In genomic region chr13:38634800-38635269, GRCm38 (mm10) we compare ENCODE assay signal across 8 mouse cellular contexts. TPM values are rescaled to one million over a fixed set of nuclear protein-coding genes. Genes with fewer than 3 reads are reported as not detected.
DNase-seq lines count a peak whose midpoint lies in the region; ATAC-seq and TF ChIP-seq lines count a peak whose summit lies in the region.

Gene Bloc1s5 (minus strand): TSS chr13:38635109.

- TF ChIP-seq POLR2A in MEL (IDR thresholded peaks at IDR 0.05; ENCODE audit: control insufficient read depth in 1 of 2, insufficient read depth in 1 of 2, low read depth in 1 of 2, low read length in 2 of 2, poor library complexity in 1 of 2): peak; percentile 77 to 85
- peak; percentile 74 for TF ChIP-seq POLR2A in cerebellum, adult 2 months (IDR thresholded peaks at IDR 0.05; ENCODE audit: borderline replicate concordance, insufficient read depth, low read length)

- ATAC-seq in forebrain, postnatal 0 days: peak; percentile 98
- ATAC-seq in hematopoietic stem cell, adult 5-6 weeks (replicated peaks in 1 of 2; ENCODE audit: insufficient read depth in 1 of 2, low FRiP score in 2 of 2, low TSS enrichment in 1 of 2, low read depth in 1 of 2, poor library complexity in 2 of 2, severe bottlenecking in 2 of 2): peak; percentile 92
- ATAC-seq in lung, embryonic 16.5 days (ENCODE audit: low read depth): peak; percentile 97

- TF ChIP-seq RAD21 in MEL (IDR thresholded peaks at IDR 0.05; ENCODE audit: low read depth, low read length): no peak

- H3K27me3 ChIP-seq in MEL (ENCODE audit: control insufficient read depth in 1 of 2, insufficient read depth in 2 of 2, low read length in 2 of 2): no peaks in the 10 kb centered on the region
- no peaks in the 10 kb centered on the region for H3K27me3 ChIP-seq in cerebellum, adult 2 months (ENCODE audit: control insufficient read depth, insufficient read depth, low read length)
- H3K27me3 ChIP-seq in forebrain, postnatal 0 days (ENCODE audit: insufficient read depth, low read length): no peaks in the 10 kb centered on the region
- H3K27me3 ChIP-seq in lung, embryonic 16.5 days (ENCODE audit: control insufficient read depth, insufficient read depth, low read depth, low read length): no peaks in the 10 kb centered on the region

- under 1% methylated on average over 43 of the region's 44 CpGs for WGBS in cerebellum, adult 2 months
- 1% methylated on average over 44 of the region's 44 CpGs for WGBS in forebrain, postnatal 0 days
- WGBS in lung, embryonic 16.5 days: under 1% methylated on average over 44 of the region's 44 CpGs

- DNase-seq in MEL (ENCODE audit: low read depth, low spot score): peak; percentile 98
- DNase-seq in cerebellum, adult 2 months: peak; percentile 95 to 97
- peak; percentile 98 for DNase-seq in forebrain, postnatal 0 days
- peak; percentile 89 for DNase-seq in layer of hippocampus, adult 9-10 months (ENCODE audit: low spot score)
- DNase-seq in ovary, postnatal 10 days (ENCODE audit: low spot score): peak; percentile 83
- DNase-seq in thymus, postnatal 10 days (ENCODE audit: low spot score in 2 of 2): peak; percentile 89 to 94

- peaks cover 0 to 20% of the 10 kb centered on the region in 2 experiments; a peak in 3 of 4 replicates for H3K36me3 ChIP-seq in MEL (ENCODE audit: control insufficient read depth in 1 of 2, insufficient read depth in 2 of 2, low read length in 2 of 2)
- 0 out of 2 replicates have a peak, but pooled peaks cover 5% of the 10 kb centered on the region for H3K36me3 ChIP-seq in forebrain, postnatal 0 days (ENCODE audit: insufficient read depth)
- no peaks in the 10 kb centered on the region for H3K36me3 ChIP-seq in lung, embryonic 16.5 days (ENCODE audit: control insufficient read depth, insufficient read depth, low read length)

- no peak for TF ChIP-seq CTCF in MEL (IDR thresholded peaks at IDR 0.05 in 2 of 3, conservative IDR thresholded peaks at IDR 0.05 in 1 of 3; ENCODE audit: control insufficient read depth in 1 of 3, insufficient read depth in 1 of 3, low read depth in 2 of 3, low read length in 3 of 3, poor library complexity in 1 of 3, severe bottlenecking in 1 of 3)
- no peak for TF ChIP-seq CTCF in cerebellum, adult 2 months (IDR thresholded peaks at IDR 0.05; ENCODE audit: borderline replicate concordance, insufficient read depth, low read depth, low read length)
- TF ChIP-seq CTCF in forebrain, postnatal 0 days (IDR thresholded peaks at IDR 0.05; ENCODE audit: low read depth): no peak; the same call in 1 of the 2 replicates

- peak in 1 of 2 experiments; percentile 51; a peak in 1 of 4 replicates for TF ChIP-seq EP300 in MEL (IDR thresholded peaks at IDR 0.05; ENCODE audit: low read depth in 1 of 2, low read length in 2 of 2)

- no peaks in the 10 kb centered on the region; the same call in 1 of the 2 replicates for H3K79me2 ChIP-seq in MEL (ENCODE audit: control insufficient read depth, insufficient read depth, low read length, poor library complexity)

- peak within 1 kb of the TSS; percentile 61 to 77 for H3K4me3 ChIP-seq in MEL (ENCODE audit: control insufficient read depth in 1 of 2, insufficient read depth in 1 of 2, low read depth in 2 of 2, low read length in 2 of 2)
- peak within 1 kb of the TSS; percentile 67 for H3K4me3 ChIP-seq in cerebellum, adult 2 months (replicated peaks; ENCODE audit: insufficient read depth, low read depth, low read length)
- peak within 1 kb of the TSS; percentile 88 for H3K4me3 ChIP-seq in forebrain, postnatal 0 days (ENCODE audit: low read depth, low read length)
- H3K4me3 ChIP-seq in lung, embryonic 16.5 days (ENCODE audit: low read length): peak within 1 kb of the TSS; percentile 67

- peak within 1 kb of the TSS; percentile 79 for H3K4me2 ChIP-seq in forebrain, postnatal 0 days (ENCODE audit: low read depth)
- H3K4me2 ChIP-seq in lung, embryonic 16.5 days (ENCODE audit: low read depth, low read length): peak within 1 kb of the TSS; percentile 60

- peak within 1 kb of the TSS; percentile 97 for H3K27ac ChIP-seq in MEL (ENCODE audit: control insufficient read depth, low read depth, low read length)
- peak within 1 kb of the TSS; percentile 46 for H3K27ac ChIP-seq in cerebellum, adult 2 months (ENCODE audit: insufficient read depth, low read length)
- H3K27ac ChIP-seq in forebrain, postnatal 0 days (ENCODE audit: low read depth, low read length): peak within 1 kb of the TSS; percentile 74
- peak within 1 kb of the TSS; percentile 43 for H3K27ac ChIP-seq in lung, embryonic 16.5 days (ENCODE audit: low read length)

- no peaks in the 10 kb centered on the region for H3K9me3 ChIP-seq in MEL (replicated peaks; ENCODE audit: insufficient read depth, low read length)
- no peaks in the 10 kb centered on the region for H3K9me3 ChIP-seq in forebrain, postnatal 0 days (ENCODE audit: low read length)
- no peaks in the 10 kb centered on the region for H3K9me3 ChIP-seq in lung, embryonic 16.5 days (ENCODE audit: control insufficient read depth, low read length)

- H3K9ac ChIP-seq in MEL (ENCODE audit: control insufficient read depth, low read depth, low read length, poor library complexity, severe bottlenecking): peak within 1 kb of the TSS; percentile 81
- peak within 1 kb of the TSS; percentile 77 for H3K9ac ChIP-seq in forebrain, postnatal 0 days
- peak within 1 kb of the TSS; percentile 74 for H3K9ac ChIP-seq in lung, embryonic 16.5 days (ENCODE audit: low read length)

- peaks cover 10 to 17% of the 10 kb centered on the region in 2 experiments for H3K4me1 ChIP-seq in MEL (ENCODE audit: control insufficient read depth in 1 of 2, insufficient read depth in 2 of 2, low read length in 2 of 2)
- peaks cover 3% of the 10 kb centered on the region; the same call in 1 of the 2 replicates for H3K4me1 ChIP-seq in cerebellum, adult 2 months (ENCODE audit: control insufficient read depth, insufficient read depth, low read length)
- H3K4me1 ChIP-seq in forebrain, postnatal 0 days (ENCODE audit: insufficient read depth): no peaks in the 10 kb centered on the region
- H3K4me1 ChIP-seq in lung, embryonic 16.5 days (replicated peaks; ENCODE audit: control insufficient read depth, insufficient read depth, low read length): peaks cover 3% of the 10 kb centered on the region; the same call in 1 of the 2 replicates

TF ChIP-seq in MEL, 35 proteins besides CTCF, POLR2A, EP300 and RAD21 (continues in another document):
- no peak for TF ChIP-seq BHLHE40 (IDR thresholded peaks at IDR 0.05; ENCODE audit: borderline replicate concordance, low read depth, low read length)
- peak; percentile 92; the same call in 1 of the 2 replicates for TF ChIP-seq ZMIZ1 (IDR thresholded peaks at IDR 0.05; ENCODE audit: low read depth, low read length)
- peak; percentile 99 for TF ChIP-seq HCFC1 (IDR thresholded peaks at IDR 0.05; ENCODE audit: low read depth, low read length)
- peak; percentile 96 for TF ChIP-seq SIN3A (IDR thresholded peaks at IDR 0.05; ENCODE audit: low read length)
- peak; percentile 86; the same call in 1 of the 2 replicates for TF ChIP-seq KAT2A (conservative IDR thresholded peaks at IDR 0.05; ENCODE audit: low read depth, low read length)
- 0 out of 2 replicates have a peak, but pooled peaks have one; percentile 51 for TF ChIP-seq UBTF (IDR thresholded peaks at IDR 0.05; ENCODE audit: borderline replicate concordance, insufficient read depth, low read depth, low read length)
- peak; percentile 63; the same call in 1 of the 2 replicates for TF ChIP-seq TBP (IDR thresholded peaks at IDR 0.05; ENCODE audit: low read depth, low read length)
- TF ChIP-seq TCF12 (IDR thresholded peaks at IDR 0.05; ENCODE audit: low read depth, low read length): peak; percentile 46
- peak; percentile 84 for TF ChIP-seq MYB (IDR thresholded peaks at IDR 0.05; ENCODE audit: low read depth, low read length)
- TF ChIP-seq MAX (IDR thresholded peaks at IDR 0.05; ENCODE audit: low read length): peak; percentile 78
- TF ChIP-seq SMC3 (IDR thresholded peaks at IDR 0.05; ENCODE audit: low read depth, low read length): no peak
- peak; percentile 69; the same call in 1 of the 2 replicates for TF ChIP-seq MAZ (IDR thresholded peaks at IDR 0.05; ENCODE audit: low read depth, low read length)
- no peak for TF ChIP-seq CHD2 (IDR thresholded peaks at IDR 0.05; ENCODE audit: low read length)
- TF ChIP-seq ZC3H11A (IDR thresholded peaks at IDR 0.05; ENCODE audit: low read depth, low read length): peak; percentile 25; the same call in 1 of the 2 replicates
- no peak for TF ChIP-seq GABPA (IDR thresholded peaks at IDR 0.05; ENCODE audit: low read depth, low read length)
- peak; percentile 77 for TF ChIP-seq ELF1 (IDR thresholded peaks at IDR 0.05; ENCODE audit: low read depth, low read length)
- TF ChIP-seq GATA1 (IDR thresholded peaks at IDR 0.05; ENCODE audit: low read depth, low read length): no peak
- no peak for TF ChIP-seq E2F4 (IDR thresholded peaks at IDR 0.05; ENCODE audit: borderline replicate concordance, low read depth, low read length)
- TF ChIP-seq MYC (IDR thresholded peaks at IDR 0.05; ENCODE audit: low read depth, low read length): no peak
- peak; percentile 85 for TF ChIP-seq MXI1 (IDR thresholded peaks at IDR 0.05; ENCODE audit: low read depth, low read length)
- no peak for TF ChIP-seq RCOR1 (IDR thresholded peaks at IDR 0.05; ENCODE audit: low read depth, low read length)
- TF ChIP-seq ETS1 (IDR thresholded peaks at IDR 0.05; ENCODE audit: low read depth, low read length): 0 out of 2 replicates have a peak, but pooled peaks have one; percentile 62
- 0 out of 2 replicates have a peak, but pooled peaks have one; percentile 38 for TF ChIP-seq CHD1 (IDR thresholded peaks at IDR 0.05; ENCODE audit: low read depth, low read length)
- peak; percentile 65 for TF ChIP-seq POLR2AphosphoS2 (IDR thresholded peaks at IDR 0.05; ENCODE audit: low read length)
- no peak for TF ChIP-seq ZNF384 (IDR thresholded peaks at IDR 0.05; ENCODE audit: low read depth, low read length)
- peak; percentile 68 for TF ChIP-seq NRF1 (IDR thresholded peaks at IDR 0.05; ENCODE audit: insufficient read depth, low read depth, low read length, poor library complexity, severe bottlenecking)
- TF ChIP-seq MEF2A (IDR thresholded peaks at IDR 0.05; ENCODE audit: extremely low read depth, insufficient replicate concordance, low read depth, low read length, poor library complexity, severe bottlenecking): no peak

RNA-seq across cellular contexts. Expression of gene Bloc1s5, which starts in this region (rescaled TPM):
- total RNA-seq in MEL (2012; rRNA removed): 9.9 and 12.3 TPM in 2 replicates
- polyA plus RNA-seq in MEL (2012; ENCODE audit: insufficient read depth in 1 of 2, insufficient read length in 2 of 2, low read depth in 1 of 2, low replicate concordance in 2 of 2, missing spikeins in 1 of 2): 10 to 100 TPM in 1 of 2 experiments, not detected in 1; 16.2 TPM
- polyA plus RNA-seq in cerebellum, adult 2 months (2012; rRNA removed): 11.2 and 11.3 TPM in 2 replicates
- total RNA-seq in forebrain, postnatal 0 days (2014; rRNA removed): 9.8 and 10.3 TPM in 2 replicates
- 20.2 and 22.9 TPM in 2 replicates for polyA plus RNA-seq in forebrain, postnatal 0 days (2015; fragmentation: Nextera tagmentation; extraction: Ambion mirVana)
- total RNA-seq in hematopoietic stem cell, adult 5-6 weeks (2017): 8.3 and 13.9 TPM in 2 replicates
- 16.6 and 19.5 TPM in 2 replicates for polyA plus RNA-seq in lung, embryonic 16.5 days (2015; fragmentation: Nextera tagmentation; extraction: Ambion mirVana)

Comparison
In these comparisons a context has a peak if more than half of its experiments do, and no peak if none do; other contexts are left out.
1. Peak in every context shown above with its lines: DNase-seq, ATAC-seq, H3K4me3 ChIP-seq and H3K27ac ChIP-seq.
2. H3K27ac ChIP-seq: peak in every context shown above with its lines; median percentile 97 in MEL; 74 in forebrain, postnatal 0 days; 46 in cerebellum, adult 2 months; 43 in lung, embryonic 16.5 days.